Mouse (Mus musculus): ENCODE measurements around the gene Olfr464. TPM values are rescaled to one million over a fixed set of nuclear protein-coding genes. Genes with fewer than 3 reads are reported as not detected.
"Not testable (repeated sequence)": the region's sequence is repeated elsewhere in the genome, so short reads cannot be mapped to it uniquely, and the experiment has no call there.

Gene Olfr464
- not detected for total RNA-seq (2021)
- long read RNA-seq, experiment 1, result 0 reads
- long read RNA-seq, experiment 2, result 0 reads

DNA sequence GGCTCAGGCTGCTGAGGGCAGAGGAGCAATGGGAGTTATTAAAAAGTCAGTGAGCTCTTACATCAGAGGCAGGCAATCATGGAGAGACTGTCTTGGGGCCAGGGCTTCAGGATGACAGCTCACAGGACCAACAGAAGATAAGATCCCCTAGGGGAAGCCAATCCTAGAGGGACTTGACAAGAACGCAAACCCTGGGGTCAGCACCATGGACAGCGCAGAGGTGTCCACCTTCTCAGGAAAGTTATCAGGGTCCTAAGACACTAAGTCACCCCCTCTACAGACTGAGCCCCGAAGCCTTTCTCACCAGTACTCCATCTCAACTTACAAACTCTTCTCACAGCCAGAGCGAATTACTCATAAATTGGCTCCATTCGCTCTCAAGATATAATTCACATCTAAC, at the start of gene Olfr464:
TSS of gene Olfr464 (minus strand) at position 2 of the 400 bp plus-strand sequence.
- DNase-seq, result peak; percentile 28

DNA sequence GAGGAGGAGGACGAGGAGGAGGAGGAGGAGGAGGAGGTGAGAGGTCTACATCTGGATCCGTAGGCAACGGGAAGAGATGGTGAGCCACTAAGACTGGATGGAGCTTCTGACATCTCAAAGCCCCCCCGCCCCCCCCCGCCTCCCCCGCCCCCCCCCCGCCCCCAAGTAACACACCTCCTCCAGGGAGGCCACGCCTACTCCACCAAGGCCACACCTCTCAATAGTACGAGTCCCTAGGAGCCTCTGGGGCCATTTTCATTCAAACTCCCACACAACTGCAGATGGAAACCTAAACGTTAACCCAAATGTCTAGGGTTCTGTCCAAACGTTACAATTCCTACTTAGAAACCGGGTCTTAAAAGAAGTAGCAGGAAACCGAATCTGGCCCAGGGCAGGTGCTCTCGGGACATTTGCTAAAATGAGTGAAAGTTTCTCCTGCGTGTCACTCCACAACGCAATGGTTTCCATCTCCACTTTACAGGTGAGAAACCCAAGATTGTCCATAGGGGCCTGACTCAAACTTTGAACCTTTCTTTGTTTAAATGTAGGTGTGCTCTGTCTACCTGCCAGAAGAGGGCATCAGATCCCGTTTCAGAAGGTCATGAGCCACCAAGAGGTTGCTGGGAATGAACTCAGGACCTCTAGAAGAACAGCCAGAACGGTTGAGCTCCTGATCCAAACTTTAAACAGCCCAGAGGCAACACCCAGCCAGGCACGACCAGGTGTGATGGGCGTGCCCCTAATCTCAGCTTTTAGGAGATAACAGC, 47.8 kb upstream of the Olfr464 start:
- no peak for DNase-seq

DNA sequence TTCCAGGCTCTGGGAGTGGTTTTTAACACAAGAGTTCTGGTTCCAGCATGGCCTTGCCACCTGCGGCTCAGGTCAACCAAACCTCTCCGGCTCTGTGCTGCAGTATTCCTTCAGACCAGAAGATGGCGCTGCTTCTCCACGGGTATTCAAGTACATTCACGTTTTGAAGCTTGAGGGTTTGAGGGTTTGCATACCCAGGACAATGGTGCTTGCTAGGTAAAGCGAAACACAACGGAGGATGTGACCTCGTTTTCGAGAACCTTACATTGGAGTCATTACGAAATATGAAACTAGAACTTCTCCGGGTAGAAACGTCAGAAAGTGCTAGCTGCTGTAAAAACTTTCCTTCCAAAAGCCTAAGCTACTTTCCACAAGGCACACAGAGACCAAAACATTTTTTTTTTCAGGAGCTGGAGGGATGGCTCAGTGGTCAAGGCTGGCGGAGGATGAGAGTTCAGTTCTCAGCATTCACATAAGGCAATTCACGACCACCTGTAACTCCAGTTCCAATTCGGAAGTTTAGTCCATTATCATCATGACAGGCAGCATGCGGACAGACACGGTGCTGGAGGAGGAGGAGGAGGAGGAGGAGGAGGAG, 47.0 kb upstream of the Olfr464 start:
- DNase-seq, result peak; percentile 81

DNA sequence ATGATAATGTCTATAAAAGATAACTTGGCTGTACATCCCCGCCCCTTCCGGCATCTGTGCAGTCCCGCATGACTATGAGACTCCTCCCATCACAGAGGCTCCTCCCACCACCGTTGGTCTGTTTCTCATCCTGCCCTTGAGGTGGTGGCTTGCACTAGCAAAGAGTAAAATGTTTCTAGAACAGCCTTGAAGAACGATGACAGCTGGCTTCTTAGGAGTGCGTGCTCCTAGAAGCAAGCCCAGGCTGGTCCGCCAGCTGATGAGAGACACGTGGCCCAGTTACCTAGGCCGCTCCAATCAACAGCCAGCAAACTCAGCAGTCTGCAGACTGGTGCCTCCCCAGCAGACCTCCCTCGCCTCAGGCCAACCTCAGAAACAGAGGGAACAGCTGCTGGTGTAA, 45.4 kb upstream of the Olfr464 start:
- no peak for DNase-seq

DNA sequence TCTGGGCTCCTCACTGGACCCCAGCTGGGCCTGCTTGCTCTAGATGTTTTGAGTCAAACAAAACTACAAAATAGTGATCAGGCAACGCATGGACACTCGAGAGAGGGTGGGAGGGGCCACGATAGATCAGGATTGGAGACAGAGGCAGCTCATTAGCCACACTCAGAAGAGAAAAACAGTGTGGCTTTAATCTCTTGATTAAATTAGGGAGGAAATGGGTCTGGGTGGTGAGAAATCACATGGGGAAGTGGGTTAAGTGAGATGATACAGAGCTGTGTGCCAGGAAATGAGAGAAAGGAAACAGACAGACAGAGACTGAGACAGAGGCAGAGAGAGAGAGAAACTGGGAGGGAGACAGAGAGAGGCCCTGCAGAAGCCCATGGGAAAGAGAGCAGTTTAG, 44.5 kb upstream of the Olfr464 start:
- DNase-seq, result no peak

- no peak for DNase-seq
Measured at GRCm38 (mm10) chr11:87957066-87957465, 36.3 kb upstream of the Olfr464 start.

GRCm38 (mm10) chr11:87955144-87955543, 34.4 kb upstream of the Olfr464 start:
- DNase-seq, result no peak

DNA sequence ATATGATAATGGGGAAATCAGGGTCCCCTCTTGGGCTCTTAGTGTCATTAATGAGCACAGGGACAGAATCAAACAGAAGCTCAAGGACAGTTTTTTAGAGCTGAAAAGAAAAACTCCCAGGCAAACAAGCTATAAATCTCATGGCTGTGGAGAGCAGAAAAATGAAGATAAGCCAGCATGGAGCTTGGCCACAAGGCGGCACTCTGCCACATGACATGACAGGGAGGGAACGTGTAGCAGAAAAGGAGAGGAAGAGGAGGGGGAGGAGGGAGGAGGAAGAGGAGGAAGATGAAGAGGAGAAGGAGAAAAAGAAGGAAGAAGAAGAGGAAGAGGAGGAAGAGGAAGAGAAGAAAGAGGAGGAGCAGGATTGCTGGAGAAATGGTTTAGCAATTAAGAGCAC, 29.2 kb upstream of the Olfr464 start:
- no peak for DNase-seq

- DNase-seq, result no peak
Measured at GRCm38 (mm10) chr11:87935467-87935866, 14.7 kb upstream of the Olfr464 start.

DNA sequence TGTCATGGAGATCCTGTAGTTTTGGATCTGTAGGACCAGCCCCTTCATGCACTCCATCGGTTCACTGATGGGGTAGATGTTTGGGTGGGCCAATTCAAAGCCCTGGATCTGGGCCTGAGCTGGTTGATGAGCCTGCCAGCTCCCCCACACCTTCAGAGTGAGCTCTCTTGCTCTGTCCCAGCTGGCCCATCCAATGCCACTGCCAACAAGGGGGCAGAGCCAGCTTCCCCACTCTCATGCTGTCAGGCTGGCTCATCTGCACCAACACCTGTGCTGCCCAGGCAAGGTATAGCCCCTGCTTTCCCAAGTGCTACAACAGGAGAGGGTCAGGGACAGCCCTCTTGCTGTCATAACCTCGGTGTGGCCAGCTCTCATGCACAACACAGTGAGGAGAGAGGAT, 13.0 kb upstream of the Olfr464 start:
- no peak for DNase-seq

GRCm38 (mm10) chr11:87930348-87930747, 9.6 kb upstream of the Olfr464 start:
- no peak for DNase-seq

- no peak for DNase-seq
Measured at GRCm38 (mm10) chr11:87920301-87920700, 466 bp downstream of the Olfr464 start.

- no peak for DNase-seq
Measured at GRCm38 (mm10) chr11:87916005-87916404, 4.8 kb downstream of the Olfr464 start.

DNA sequence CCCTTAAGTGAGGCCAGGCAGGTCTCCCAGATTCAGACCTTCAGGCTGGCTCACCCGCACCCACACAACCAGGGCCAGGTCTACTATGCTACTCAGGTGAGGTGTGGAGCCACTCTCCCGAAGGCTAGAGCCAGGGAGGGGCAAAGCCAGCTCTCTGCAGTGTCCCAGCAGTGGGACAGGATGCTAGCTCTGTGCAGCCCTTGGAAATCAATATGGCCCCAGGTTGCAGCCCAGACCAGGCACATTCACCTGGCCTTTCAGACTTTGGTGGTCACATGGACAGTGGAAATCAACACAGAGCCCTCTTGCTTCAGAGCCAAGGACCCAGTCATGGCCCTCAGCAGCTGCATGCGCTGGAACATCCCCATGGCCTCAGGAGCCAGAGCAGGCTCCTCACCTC, 16.4 kb downstream of the Olfr464 start:
- no peak for DNase-seq

DNA sequence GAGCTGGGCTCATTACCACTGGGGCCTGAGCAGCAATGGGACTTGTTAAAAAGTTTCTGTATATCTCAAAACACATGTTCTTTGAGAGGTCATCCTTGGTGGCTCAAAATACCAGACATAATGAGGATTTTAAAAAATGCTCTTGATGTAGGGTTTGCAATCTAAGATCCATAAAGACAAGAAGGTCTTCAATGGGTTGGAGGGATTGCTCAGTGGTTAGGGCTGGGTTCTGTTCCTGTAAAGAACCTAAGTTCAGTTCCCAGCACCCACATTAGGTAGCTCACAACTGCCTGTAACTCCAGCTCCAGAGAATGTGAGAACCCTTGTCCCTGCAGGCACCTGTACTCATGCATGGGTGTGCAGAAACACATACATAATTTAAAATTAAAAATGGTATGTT, 23.5 kb downstream of the Olfr464 start, which contains the start of gene Olfr463:
TSS of gene Olfr463 (minus strand) at position 101 of the 400 bp plus-strand sequence.
- DNase-seq, result no peak

GRCm38 (mm10) chr11:87892168-87892567, 28.6 kb downstream of the Olfr464 start, which contains the start of gene Olfr462:
Gene Olfr462, minus strand, starts transcription at chr11:87892268.
- no peak for DNase-seq

- no peak for DNase-seq
Measured at GRCm38 (mm10) chr11:87884856-87885255, 35.9 kb downstream of the Olfr464 start.

- no peak for DNase-seq
Measured at GRCm38 (mm10) chr11:87883493-87883892, 37.3 kb downstream of the Olfr464 start.

- DNase-seq, result no peak
Measured at GRCm38 (mm10) chr11:87881714-87882113, 39.1 kb downstream of the Olfr464 start.

- no peak for DNase-seq
Measured at GRCm38 (mm10) chr11:87879826-87880225, 40.9 kb downstream of the Olfr464 start.

DNA sequence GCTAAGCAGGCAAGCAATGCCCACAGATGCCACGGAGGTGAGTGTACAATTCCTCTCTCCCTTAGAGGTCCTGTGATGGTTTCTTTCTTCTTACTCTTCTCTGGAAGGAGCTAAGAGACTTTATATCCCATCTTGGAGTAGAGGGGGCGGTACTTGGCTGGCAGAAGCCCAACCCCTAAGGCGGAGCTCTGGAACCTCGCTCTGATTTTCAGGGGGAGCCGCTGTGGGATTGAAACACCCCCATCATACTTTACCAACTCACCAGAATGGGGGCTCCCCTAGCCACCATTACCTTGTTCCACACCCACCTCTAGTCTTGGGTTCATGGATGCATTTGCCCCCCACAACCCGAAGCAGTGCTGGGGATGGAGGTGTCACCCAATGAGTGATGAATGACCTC, 45.3 kb downstream of the Olfr464 start, which contains the start of gene Epx:
TSS of gene Epx (minus strand) at position 101 of the 400 bp plus-strand sequence.
- no peak for DNase-seq

- no peak for DNase-seq
Measured at GRCm38 (mm10) chr11:87871766-87872165, 49.0 kb downstream of the Olfr464 start.

- no peak for DNase-seq
Measured at GRCm38 (mm10) chr11:87870096-87870495, 50.7 kb downstream of the Olfr464 start.

- not testable (repeated sequence) for DNase-seq
Measured at GRCm38 (mm10) chr11:87866891-87867290, 53.9 kb downstream of the Olfr464 start.
